Mouse (Mus musculus): ENCODE data around the gene Nfix. TPM values are rescaled to one million over a fixed set of nuclear protein-coding genes. Genes with fewer than 3 reads are reported as not detected.
A peak's percentile ranks its signal among the peaks of the same experiment; 100 is the strongest.
"Not testable (repeated sequence)": the region's sequence is repeated elsewhere in the genome, so short reads cannot be mapped to it uniquely, and the experiment has no call there.

Nfix gene
- polyA plus RNA-seq, 1 experiment from 2014 or later = 18.4 TPM

DNA sequence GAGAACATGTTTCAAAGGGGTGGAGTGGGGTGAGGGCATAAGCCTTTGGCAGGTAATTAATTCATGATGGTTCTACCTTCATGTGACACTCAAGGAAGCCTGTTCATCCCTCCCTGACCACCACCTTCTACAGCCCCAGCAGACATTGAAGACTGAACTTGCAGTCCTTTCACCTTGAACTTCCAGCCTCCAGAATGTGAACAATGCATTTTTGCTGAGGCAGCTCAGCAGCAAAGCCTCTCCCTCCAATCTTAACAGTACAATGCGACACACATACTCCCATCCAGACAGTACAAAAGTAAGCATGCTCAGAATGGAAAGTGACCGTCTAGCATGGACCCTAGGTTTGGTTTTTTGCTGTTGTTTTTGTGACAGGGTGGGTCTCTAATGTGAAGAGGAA lies 118.7 kb downstream of the Nfix start:
- ATAC-seq (ENCODE audit: insufficient number of reproducible peaks, insufficient read depth, low FRiP score, low TSS enrichment) = no peak
- WGBS = 90% methylated on average over 2 of the region's 2 CpGs
- no peaks in the 10 kb centered on the region for H3K9me3 ChIP-seq
- no peak overlapping the region for H3K9ac ChIP-seq
- H3K4me3 ChIP-seq = no peak overlapping the region
- peaks cover 23% of the 10 kb centered on the region for H3K4me1 ChIP-seq
- no peak overlapping the region for H3K4me2 ChIP-seq (replicated peaks)
- no peak overlapping the region for H3K27ac ChIP-seq
- peaks cover 28% of the 10 kb centered on the region for H3K36me3 ChIP-seq
- no peaks in the 10 kb centered on the region for H3K27me3 ChIP-seq

GRCm38 (mm10) chr8:84677305-84677704 lies 122.8 kb downstream of the Nfix start:
- WGBS = 95% methylated on average over 5 of the region's 5 CpGs
- peaks cover 61% of the 10 kb centered on the region for H3K36me3 ChIP-seq
- no peak for ATAC-seq (ENCODE audit: insufficient number of reproducible peaks, insufficient read depth, low FRiP score, low TSS enrichment)
- no peaks in the 10 kb centered on the region for H3K9me3 ChIP-seq
- no peaks in the 10 kb centered on the region for H3K27me3 ChIP-seq
- no peak overlapping the region for H3K9ac ChIP-seq
- H3K4me3 ChIP-seq = no peak overlapping the region
- no peak overlapping the region for H3K4me2 ChIP-seq (replicated peaks)
- no peak overlapping the region for H3K27ac ChIP-seq
- H3K4me1 ChIP-seq = peaks cover 5% of the 10 kb centered on the region; the same call in 1 of the 2 replicates

GRCm38 (mm10) chr8:84670295-84671006 lies 129.7 kb downstream of the Nfix start:
- WGBS = 86% methylated on average over 5 of the region's 5 CpGs
- peaks cover 57% of the 10 kb centered on the region for H3K36me3 ChIP-seq
- not testable (repeated sequence) for H3K27ac ChIP-seq; H3K9me3 ChIP-seq; H3K4me3 ChIP-seq; ATAC-seq (ENCODE audit: insufficient number of reproducible peaks, insufficient read depth, low FRiP score, low TSS enrichment); H3K4me2 ChIP-seq (replicated peaks); H3K9ac ChIP-seq; H3K27me3 ChIP-seq; H3K4me1 ChIP-seq

GRCm38 (mm10) chr8:84668731-84669485 lies 131.2 kb downstream of the Nfix start:
- no peak overlapping the region for H3K4me3 ChIP-seq

DNA sequence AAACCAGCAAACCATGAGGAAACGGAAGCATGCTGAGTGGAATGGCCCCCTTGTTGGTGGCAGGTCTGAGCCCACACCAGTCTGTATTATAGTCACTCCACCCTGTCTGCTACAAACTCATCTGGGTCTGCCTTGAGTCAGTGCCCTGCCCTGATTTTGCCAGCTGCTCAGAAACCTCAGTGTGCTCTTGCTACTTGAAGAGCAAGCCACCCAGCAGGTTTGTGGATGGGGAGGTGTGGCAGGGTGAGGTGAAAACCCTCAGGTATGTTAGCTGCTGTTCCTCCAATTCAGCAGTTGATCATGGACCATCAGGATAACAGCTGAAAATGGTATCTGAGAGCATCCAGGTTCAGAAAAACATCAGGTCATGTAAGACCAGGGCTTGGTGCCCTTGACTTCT lies 132.1 kb downstream of the Nfix start:
- H3K4me2 ChIP-seq (replicated peaks) = no peak overlapping the region
- H3K4me3 ChIP-seq = no peak overlapping the region
- peaks cover 6% of the 10 kb centered on the region; the same call in 1 of the 2 replicates for H3K4me1 ChIP-seq
- H3K9ac ChIP-seq = no peak overlapping the region
- no peak for ATAC-seq (ENCODE audit: insufficient number of reproducible peaks, insufficient read depth, low FRiP score, low TSS enrichment)
- no peaks in the 10 kb centered on the region for H3K27me3 ChIP-seq
- no peaks in the 10 kb centered on the region for H3K9me3 ChIP-seq
- no peak overlapping the region for H3K27ac ChIP-seq
- H3K36me3 ChIP-seq = peaks cover 34% of the 10 kb centered on the region
- WGBS = 80% methylated on average over 1 of the region's 1 CpGs

More at GRCm38 (mm10) chr8:84668731-84669485, 131.2 kb downstream of the Nfix start:
- no peaks in the 10 kb centered on the region for H3K9me3 ChIP-seq
- no peak for ATAC-seq (ENCODE audit: insufficient number of reproducible peaks, insufficient read depth, low FRiP score, low TSS enrichment)
- no peak overlapping the region for H3K27ac ChIP-seq
- peaks cover 41% of the 10 kb centered on the region for H3K36me3 ChIP-seq
- peaks cover 6% of the 10 kb centered on the region; the same call in 1 of the 2 replicates for H3K4me1 ChIP-seq
- 87% methylated on average over 6 of the region's 6 CpGs for WGBS
- H3K27me3 ChIP-seq = no peaks in the 10 kb centered on the region
- H3K4me2 ChIP-seq (replicated peaks) = no peak overlapping the region
- no peak overlapping the region for H3K9ac ChIP-seq

- Histone ChIP-seq H3K4me1 (peaks cover 13% of the 10 kb centered on the region), H3K27ac (peak overlapping the region; percentile 95), H3K9ac (peak overlapping the region; percentile 71), H3K36me3 (peaks cover 10% of the 10 kb centered on the region; the same call in 1 of the 2 replicates), H3K27me3 (no peaks in the 10 kb centered on the region), H3K4me2 (replicated peaks) (peak overlapping the region; percentile 81), H3K9me3 (no peaks in the 10 kb centered on the region), H3K4me3 (peak overlapping the region; percentile 94)
- 3% methylated on average over 14 of the region's 14 CpGs for WGBS
- no peak for ATAC-seq (ENCODE audit: insufficient number of reproducible peaks, insufficient read depth, low FRiP score, low TSS enrichment)
Observed at GRCm38 (mm10) chr8:84665385-84665893, 134.7 kb downstream of the Nfix start.

DNA sequence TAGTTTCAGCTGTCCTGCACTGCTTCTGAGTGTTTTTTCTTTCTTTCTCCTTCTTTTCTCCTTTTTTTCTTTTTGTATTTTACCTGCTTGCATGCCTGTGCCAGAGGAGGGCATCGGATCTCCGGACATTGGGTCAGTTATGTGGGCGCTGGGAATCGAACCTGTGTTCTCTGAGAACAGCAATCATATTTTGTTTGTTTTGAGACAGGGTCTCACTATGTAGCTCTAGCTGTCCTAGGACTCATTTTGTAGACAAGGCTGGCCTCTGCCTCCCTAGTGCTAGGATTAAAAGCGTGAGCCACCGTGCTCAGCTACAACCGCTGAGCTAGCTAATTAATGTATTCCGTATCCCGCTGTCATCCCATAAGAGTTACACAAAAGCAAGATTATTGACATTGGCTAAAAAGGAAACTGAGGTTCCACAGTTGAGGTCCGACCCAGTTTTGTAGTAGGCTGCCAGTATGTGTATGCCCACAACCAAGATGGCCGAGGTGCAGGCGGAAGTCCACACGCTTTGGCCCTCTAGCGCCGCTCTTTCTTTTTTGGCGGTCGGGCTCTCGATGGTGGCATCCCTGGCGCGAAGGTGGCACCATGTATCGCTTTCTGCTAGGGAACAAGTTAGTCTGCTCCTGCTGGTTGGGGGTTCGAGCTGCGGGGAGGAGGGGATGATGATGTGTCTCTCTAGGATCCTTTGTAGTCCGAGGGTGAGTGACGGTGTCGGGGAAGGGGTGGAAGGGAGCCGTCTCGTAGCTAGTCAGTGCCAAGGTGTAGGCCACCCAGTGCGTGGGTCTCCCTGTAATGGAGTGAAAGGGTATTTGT lies 135.4 kb downstream of the Nfix start:
- Histone ChIP-seq H3K27me3 (no peaks in the 10 kb centered on the region), H3K9ac (peak overlapping the region; percentile 71), H3K4me3 (peak overlapping the region; percentile 94), H3K4me2 (replicated peaks) (peak overlapping the region; percentile 81), H3K36me3 (peaks cover 7% of the 10 kb centered on the region; the same call in 1 of the 2 replicates), H3K9me3 (no peaks in the 10 kb centered on the region), H3K27ac (peak overlapping the region; percentile 95), H3K4me1 (peaks cover 19% of the 10 kb centered on the region)
- WGBS = under 1% methylated on average over 29 of the region's 29 CpGs
- ATAC-seq (ENCODE audit: insufficient number of reproducible peaks, insufficient read depth, low FRiP score, low TSS enrichment) = no peak

- ATAC-seq (ENCODE audit: insufficient number of reproducible peaks, insufficient read depth, low FRiP score, low TSS enrichment) = peak; percentile 75
- H3K9ac ChIP-seq = peak overlapping the region; percentile 71
- H3K9me3 ChIP-seq = no peaks in the 10 kb centered on the region
- no peaks in the 10 kb centered on the region for H3K27me3 ChIP-seq
- peaks cover 26% of the 10 kb centered on the region for H3K4me1 ChIP-seq
- peak overlapping the region; percentile 81 for H3K4me2 ChIP-seq (replicated peaks)
- H3K36me3 ChIP-seq = peaks cover 7% of the 10 kb centered on the region; the same call in 1 of the 2 replicates
- 3% methylated on average over 43 of the region's 43 CpGs for WGBS
- peak overlapping the region; percentile 95 for H3K27ac ChIP-seq
- peak overlapping the region; percentile 94 for H3K4me3 ChIP-seq
Observed at GRCm38 (mm10) chr8:84663483-84664327, 136.4 kb downstream of the Nfix start.

- WGBS = under 1% methylated on average over 27 of the region's 27 CpGs
Observed at GRCm38 (mm10) chr8:84662581-84663065, 137.5 kb downstream of the Nfix start, which contains the start of gene Ier2. Gene Ier2, minus strand, starts transcription at chr8:84662852.

DNA sequence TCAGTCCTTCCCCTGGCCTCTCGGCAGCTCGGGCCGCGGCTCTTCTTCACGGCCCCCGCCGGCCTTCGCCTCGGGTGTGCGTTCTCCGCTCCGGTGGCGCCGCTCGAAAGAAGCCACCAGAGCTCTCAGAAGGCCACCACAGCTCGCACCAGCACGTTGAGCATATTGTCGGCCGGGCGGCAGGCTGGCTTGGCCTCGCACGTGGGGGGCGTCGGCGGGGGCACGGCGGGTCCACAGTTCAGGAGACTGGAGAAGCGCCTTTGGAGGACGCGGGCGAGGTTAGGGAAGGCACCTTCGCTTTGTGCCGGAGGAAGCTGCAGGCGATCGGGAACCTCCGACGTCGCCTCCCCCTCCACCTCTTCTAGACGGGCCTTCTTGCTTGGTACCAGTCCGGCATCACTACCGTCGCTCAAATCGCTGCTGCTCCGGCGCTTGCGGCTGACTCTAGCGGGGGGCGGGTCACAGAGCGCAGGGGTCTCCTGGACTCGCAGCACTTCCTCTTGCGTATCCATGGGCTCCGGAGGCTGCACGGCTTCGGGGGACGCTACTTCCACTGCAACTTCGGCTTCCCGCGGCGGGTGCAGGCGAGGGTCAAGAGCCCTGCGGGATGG lies 138.1 kb downstream of the Nfix start:
- Histone ChIP-seq H3K9ac (peak overlapping the region; percentile 97), H3K4me1 (peaks cover 36% of the 10 kb centered on the region), H3K4me3 (peak overlapping the region; percentile 94), H3K27ac (peak overlapping the region; percentile 95), H3K27me3 (no peaks in the 10 kb centered on the region), H3K36me3 (no peaks in the 10 kb centered on the region), H3K9me3 (no peaks in the 10 kb centered on the region), H3K4me2 (replicated peaks) (peak overlapping the region; percentile 81)
- under 1% methylated on average over 61 of the region's 61 CpGs for WGBS
- no peak; the same call in 1 of the 2 replicates for ATAC-seq (ENCODE audit: insufficient number of reproducible peaks, insufficient read depth, low FRiP score, low TSS enrichment)

More at GRCm38 (mm10) chr8:84662581-84663065, 137.5 kb downstream of the Nfix start, which contains the start of gene Ier2:
- H3K9me3 ChIP-seq = no peaks in the 10 kb centered on the region
- H3K4me1 ChIP-seq = peaks cover 31% of the 10 kb centered on the region
- peak within 1 kb of the TSS; percentile 94 for H3K4me3 ChIP-seq
- no peaks in the 10 kb centered on the region for H3K36me3 ChIP-seq
- H3K9ac ChIP-seq = peak within 1 kb of the TSS; percentile 97
- H3K27me3 ChIP-seq = no peaks in the 10 kb centered on the region
- ATAC-seq (ENCODE audit: insufficient number of reproducible peaks, insufficient read depth, low FRiP score, low TSS enrichment) = peak; percentile 66
- peak within 1 kb of the TSS; percentile 95 for H3K27ac ChIP-seq
- H3K4me2 ChIP-seq (replicated peaks) = peak within 1 kb of the TSS; percentile 81
